Mouse (Mus musculus): Measurements from ENCODE around the gene Ormdl2. TPM values are rescaled to one million over a fixed set of nuclear protein-coding genes. Genes with fewer than 3 reads are reported as not detected.

The Ormdl2 gene
- polyA plus RNA-seq (2021; fragmentation: Nextera tagmentation): 22.3 and 35.3 TPM in 2 replicates
- long read RNA-seq, experiment 1, transcript Ormdl2-201 (4 exons, 1,573 nt): major isoform, 19 of 24 reads
- long read RNA-seq, experiment 1, partial matches to known transcripts: 0 of 24 reads
- long read RNA-seq, experiment 1, other reads (novel, unspliced or antisense): 1 of 24 reads
- long read RNA-seq, experiment 2, transcript Ormdl2-201 (4 exons, 1,573 nt): major isoform, 12 of 39 reads
- long read RNA-seq, experiment 2, transcript Ormdl2-204 (4 exons, 724 nt): minor isoform, 10 of 39 reads
- long read RNA-seq, experiment 2, partial matches to known transcripts: 3 of 39 reads
- long read RNA-seq, experiment 2, other reads (novel, unspliced or antisense): 13 of 39 reads

DNA sequence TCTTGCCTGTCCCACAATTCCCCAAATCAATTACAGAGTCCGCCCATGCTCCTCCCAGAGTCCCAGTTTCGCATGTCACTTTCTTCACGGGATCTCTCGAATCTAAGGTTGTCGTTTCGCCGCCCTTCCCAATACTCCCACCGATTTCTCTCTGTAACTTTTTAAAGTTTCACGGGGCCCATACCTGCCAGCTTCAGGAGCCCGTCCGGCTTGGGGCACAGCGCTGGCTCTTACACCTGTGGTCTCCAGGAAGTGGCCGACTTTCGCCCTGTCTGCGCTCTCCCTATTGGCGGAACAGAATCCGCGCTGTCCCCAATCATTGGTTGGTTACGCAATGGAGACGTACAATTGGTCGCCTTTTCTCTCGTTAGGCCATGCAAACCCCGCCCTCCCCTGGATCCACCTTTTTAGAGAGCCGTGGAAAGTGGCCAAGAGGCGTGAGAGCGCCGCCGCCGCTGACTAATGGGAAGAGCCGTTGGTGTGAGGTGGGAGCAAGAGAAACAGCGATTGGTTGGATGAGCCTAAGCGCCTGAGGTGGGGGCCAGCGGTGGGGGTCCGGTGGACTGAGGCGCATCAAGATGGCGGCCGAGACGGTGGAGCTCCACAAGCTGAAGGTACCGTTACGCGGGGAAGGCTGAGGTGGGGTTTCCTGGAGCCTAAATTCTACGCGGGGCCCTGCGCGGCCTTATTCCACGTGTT, at the start of gene Ormdl2:
Gene Ormdl2, minus strand, starts transcription at position 288 of the 699 bp plus-strand sequence.

DNA sequence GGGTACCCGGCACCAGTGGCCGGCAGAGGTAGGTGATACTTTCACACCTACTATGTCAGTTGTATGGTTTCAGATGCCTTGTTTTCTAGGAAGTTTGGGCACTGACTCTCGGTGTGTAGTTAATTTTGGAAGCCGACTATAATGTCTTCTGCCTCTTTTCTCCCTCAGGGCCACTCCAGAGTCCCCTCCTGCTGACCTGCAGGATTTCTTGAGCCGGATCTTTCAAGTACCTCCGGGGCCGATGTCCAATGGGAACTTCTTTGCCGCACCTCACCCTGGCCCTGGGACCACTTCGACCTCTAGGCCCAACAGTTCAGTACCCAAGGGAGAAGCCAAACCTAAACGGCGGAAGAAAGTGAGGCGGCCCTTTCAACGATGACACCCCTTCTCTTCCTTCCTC, 4.4 kb downstream of the Ormdl2 start, which contains the start of gene Sarnp:
Gene Sarnp, plus strand, starts transcription at position 301 of the 400 bp plus-strand sequence.

DNA sequence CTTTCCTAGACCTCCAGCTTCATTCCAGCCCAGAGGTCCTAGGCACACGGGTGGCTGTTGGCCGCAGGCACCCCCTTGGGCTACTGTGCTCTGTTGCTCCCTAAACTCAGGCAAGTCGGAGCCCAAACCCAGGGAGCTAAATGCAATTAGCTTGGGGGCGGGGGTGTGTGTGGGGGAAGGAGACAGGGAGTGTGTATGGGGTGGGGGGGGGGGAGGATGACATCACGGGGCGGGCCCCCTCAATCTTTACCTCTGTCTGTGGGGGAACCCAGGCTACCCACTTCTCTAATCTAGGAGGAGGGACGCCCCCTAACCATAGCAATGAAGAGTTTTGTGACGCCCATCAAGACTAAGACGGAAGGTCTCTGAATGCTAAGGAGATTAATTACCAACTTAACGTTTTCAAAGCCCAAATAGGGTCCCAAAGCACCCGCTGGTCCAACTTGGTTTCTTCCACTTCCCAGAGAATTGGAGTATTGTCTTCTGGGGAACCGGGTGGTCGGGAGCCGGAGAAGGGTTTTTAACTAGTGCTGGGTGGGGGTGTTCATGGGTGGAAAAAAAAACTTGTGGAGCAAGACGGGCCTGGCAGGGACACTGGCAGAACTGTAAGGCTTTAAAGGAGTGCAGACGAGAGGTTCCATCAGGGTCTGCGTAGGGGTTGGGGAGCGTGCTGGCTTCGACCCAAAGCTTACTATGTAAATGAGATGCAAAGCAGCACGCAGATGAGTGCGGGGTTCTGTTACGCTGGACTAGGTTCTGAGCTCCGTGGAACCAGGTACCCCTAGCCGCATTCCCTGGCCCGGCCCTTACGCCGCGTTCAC, 17.0 kb downstream of the Ormdl2 start, which contains the start of gene Tmem198b:
Gene Tmem198b, minus strand, starts transcription at position 100 of the 821 bp plus-strand sequence.

DNA sequence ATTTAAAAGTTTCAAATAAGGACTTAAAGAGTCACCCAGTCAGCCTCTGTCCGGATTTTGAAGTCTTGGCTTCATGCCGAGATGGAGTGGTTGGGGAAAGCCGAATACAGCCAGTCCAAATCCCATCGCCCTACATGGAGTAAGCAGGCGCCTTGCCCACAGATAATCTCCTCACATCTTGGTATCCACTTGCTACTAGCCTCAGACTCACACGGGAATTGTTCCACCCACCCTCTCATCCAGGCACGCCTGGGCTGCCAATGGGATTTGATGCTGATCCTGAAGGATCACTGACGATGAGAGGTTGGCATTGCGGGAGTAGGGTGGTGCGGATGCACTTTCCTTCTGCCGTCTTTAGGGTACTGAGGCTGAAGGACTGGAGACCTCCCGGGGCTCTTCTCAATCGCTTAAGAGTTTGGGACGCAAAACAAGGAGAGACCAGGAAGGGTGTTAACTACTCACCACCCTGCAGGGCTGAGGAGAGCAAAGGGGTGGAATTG, 17.6 kb downstream of the Ormdl2 start, which contains the start of gene Dnajc14:
Gene Dnajc14, plus strand, starts transcription at position 292 of the 500 bp plus-strand sequence.

DNA sequence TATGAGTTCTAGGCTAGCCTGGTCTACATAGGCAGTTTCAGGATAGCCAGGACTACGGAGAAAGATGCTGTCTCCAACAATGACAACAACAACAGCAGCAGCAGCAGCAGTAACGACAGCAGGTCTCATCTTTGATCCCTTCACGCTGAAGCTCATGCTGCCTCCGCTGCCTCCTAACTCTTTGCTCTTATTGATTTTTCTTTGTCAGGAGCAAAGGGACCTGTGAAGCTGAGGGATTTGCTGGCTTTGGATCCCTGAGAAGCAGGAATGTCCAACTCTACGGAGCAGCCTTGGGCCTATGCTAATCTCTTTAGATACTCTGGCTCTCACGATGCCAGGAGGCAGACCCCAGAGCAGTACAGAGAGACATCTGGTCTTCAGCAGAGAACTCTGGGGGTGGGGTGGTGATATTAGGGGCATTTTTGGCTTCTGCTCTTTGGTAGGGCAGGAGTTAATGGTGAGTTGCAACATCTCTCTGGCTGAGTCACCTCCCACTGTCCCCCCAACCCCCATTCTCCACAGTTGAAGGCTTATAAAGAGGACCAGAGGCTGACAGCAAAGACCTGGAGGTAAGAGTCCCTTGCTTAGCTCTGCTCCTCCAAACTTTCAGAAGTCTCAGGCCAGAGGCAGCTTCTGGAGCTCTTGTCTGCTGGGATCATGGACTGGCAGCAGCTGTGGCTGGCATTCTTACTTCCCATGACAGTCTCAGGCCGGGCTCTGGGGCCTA, 30.9 kb downstream of the Ormdl2 start, which contains the start of gene Mmp19:
Gene Mmp19, plus strand, starts transcription at position 513 of the 727 bp plus-strand sequence.

Other genes with a start within 250 kb of the Ormdl2 start
- gene Erbb3, start 232.0 kb downstream of the Ormdl2 start, polyA plus RNA-seq (2021; fragmentation: Nextera tagmentation): 1.3 and 1.5 TPM in 2 replicates
- gene Rps26, start 194.9 kb downstream of the Ormdl2 start, polyA plus RNA-seq (2021; fragmentation: Nextera tagmentation): 1,260 and 1,337 TPM in 2 replicates
- 3.5 and 4.4 TPM in 2 replicates for gene Ikzf4, start 175.7 kb downstream of the Ormdl2 start, polyA plus RNA-seq (2021; fragmentation: Nextera tagmentation)
- 9.6 and 10.0 TPM in 2 replicates for gene Suox, start 147.6 kb downstream of the Ormdl2 start, polyA plus RNA-seq (2021; fragmentation: Nextera tagmentation)
- gene Rab5b, start 125.4 kb downstream of the Ormdl2 start, polyA plus RNA-seq (2021; fragmentation: Nextera tagmentation): 50.2 and 54.3 TPM in 2 replicates
- gene Pmel, start 117.5 kb downstream of the Ormdl2 start, polyA plus RNA-seq (2021; fragmentation: Nextera tagmentation): 0.64 and 0.75 TPM in 2 replicates
- gene Cdk2, start 116.6 kb downstream of the Ormdl2 start, polyA plus RNA-seq (2021; fragmentation: Nextera tagmentation): 1.2 and 1.5 TPM in 2 replicates
- gene Dgka, start 76.8 kb downstream of the Ormdl2 start, polyA plus RNA-seq (2021; fragmentation: Nextera tagmentation): 5.3 TPM in 2 replicates
- gene Pym1, start 73.8 kb downstream of the Ormdl2 start, polyA plus RNA-seq (2021; fragmentation: Nextera tagmentation): 6.5 and 6.7 TPM in 2 replicates
- 0.11 and 0.31 TPM in 2 replicates for gene Mmp19, start 30.7 kb downstream of the Ormdl2 start, polyA plus RNA-seq (2021; fragmentation: Nextera tagmentation)
- 14.7 and 15.1 TPM in 2 replicates for gene Dnajc14, start 17.6 kb downstream of the Ormdl2 start, polyA plus RNA-seq (2021; fragmentation: Nextera tagmentation)
- 4.6 and 4.7 TPM in 2 replicates for gene Tmem198b, start 17.3 kb downstream of the Ormdl2 start, polyA plus RNA-seq (2021; fragmentation: Nextera tagmentation)
- 132 and 144 TPM in 2 replicates for gene Sarnp, start 4.3 kb downstream of the Ormdl2 start, polyA plus RNA-seq (2021; fragmentation: Nextera tagmentation)
- gene Gdf11, start 70.1 kb upstream of the Ormdl2 start, polyA plus RNA-seq (2021; fragmentation: Nextera tagmentation): 6.8 and 7.9 TPM in 2 replicates
- 190 and 257 TPM in 2 replicates for gene Cd63, start 79.3 kb upstream of the Ormdl2 start, polyA plus RNA-seq (2021; fragmentation: Nextera tagmentation)
- gene Rdh5, start 101.2 kb upstream of the Ormdl2 start, polyA plus RNA-seq (2021; fragmentation: Nextera tagmentation): 10.0 and 83.5 TPM in 2 replicates
- gene Bloc1s1, start 102.4 kb upstream of the Ormdl2 start, polyA plus RNA-seq (2021; fragmentation: Nextera tagmentation): 356 and 436 TPM in 2 replicates
- gene Itga7, start 112.2 kb upstream of the Ormdl2 start, polyA plus RNA-seq (2021; fragmentation: Nextera tagmentation): 3.7 and 4.6 TPM in 2 replicates
- gene Mettl7b, start 139.3 kb upstream of the Ormdl2 start, polyA plus RNA-seq (2021; fragmentation: Nextera tagmentation): not detected in 2 replicates
- gene Olfr9, start 167.8 kb upstream of the Ormdl2 start, polyA plus RNA-seq (2021; fragmentation: Nextera tagmentation): not detected in 2 replicates
- not detected in 2 replicates for gene Olfr763, start 189.1 kb upstream of the Ormdl2 start, polyA plus RNA-seq (2021; fragmentation: Nextera tagmentation)
- gene Olfr764-ps1, start 218.3 kb upstream of the Ormdl2 start, polyA plus RNA-seq (2021; fragmentation: Nextera tagmentation): not detected in 2 replicates
- not detected in 2 replicates for gene Olfr765, start 228.4 kb upstream of the Ormdl2 start, polyA plus RNA-seq (2021; fragmentation: Nextera tagmentation)
- gene Olfr766-ps1, start 247.3 kb upstream of the Ormdl2 start, polyA plus RNA-seq (2021; fragmentation: Nextera tagmentation): not detected in 2 replicates